Mouse (Mus musculus) left cerebral cortex, adult 2 months (tissue): ENCODE data around the gene Erbb2. TPM values are rescaled to one million over a fixed set of nuclear protein-coding genes. Genes with fewer than 3 reads are reported as not detected.

Experiments used
- DNase-seq, 2 experiments: peaks; one replicate each; pipeline ENCODE4 v3.0.0; 2021 to 2022; ENCODE audit warnings: low spot score in 2 of 2, mixed read lengths in 1 of 2; ENCODE audit errors: extremely low spot score in 1 of 2
- H3K27ac ChIP-seq: fragments of 200-600 bp; 2 replicates; pipeline ENCODE4 v1.8.1; 2022
- H3K4me3 ChIP-seq: fragments of 200-600 bp; 2 replicates; pipeline ENCODE4 v1.8.1; 2022
- CTCF ChIP-seq: fragments of 200-600 bp; IDR thresholded peaks from 2 replicates; pipeline ENCODE4 v1.8.1; 2022; ENCODE audit warnings: antibody characterized with exemption, mild to moderate bottlenecking, moderate library complexity
- intact Hi-C: fragments of 180-260 bp; cut with DNase I; formaldehyde crosslinking; loops from one replicate; pipeline ENCODE4 v1.15.1; 2025
- total RNA-seq, 2 experiments: library from RNA; stranded (reverse); gene quantifications; 2 replicates each; pipeline ENCODE4 v1.2.3; 2021

Erbb2 gene
- total RNA-seq, 2 experiments from 2014 or later: 1.8 to 1.9 TPM

DNA sequence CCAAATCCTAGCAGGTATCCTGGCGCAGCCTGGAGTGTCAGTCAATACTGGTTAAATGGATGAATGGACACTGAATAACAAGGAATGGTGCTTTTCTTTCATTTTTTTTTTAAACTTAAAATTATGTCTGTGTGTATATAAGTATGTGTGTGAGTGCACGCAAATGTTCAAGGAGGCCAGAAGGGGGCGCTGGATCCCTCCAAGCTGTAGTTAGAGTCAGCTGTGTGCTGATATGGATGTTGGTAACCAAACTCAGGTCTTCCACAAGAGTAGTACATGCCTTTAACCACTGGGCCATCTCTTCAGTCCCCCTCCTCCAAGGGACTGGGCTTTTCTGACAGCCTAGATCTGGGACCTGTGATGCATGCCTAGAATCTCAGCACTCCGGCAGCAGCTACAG is 43.2 kb downstream of the Erbb2 start:
- TF ChIP-seq CTCF: peak; percentile 12
- H3K4me3 ChIP-seq: no peak overlapping the region
- no peak for DNase-seq
- intact Hi-C loops: loop anchor here (5.0 kb wide), 1 partner anchor 208 kb away; no protein-coding TSS in a partner anchor
- H3K27ac ChIP-seq: no peak overlapping the region

DNA sequence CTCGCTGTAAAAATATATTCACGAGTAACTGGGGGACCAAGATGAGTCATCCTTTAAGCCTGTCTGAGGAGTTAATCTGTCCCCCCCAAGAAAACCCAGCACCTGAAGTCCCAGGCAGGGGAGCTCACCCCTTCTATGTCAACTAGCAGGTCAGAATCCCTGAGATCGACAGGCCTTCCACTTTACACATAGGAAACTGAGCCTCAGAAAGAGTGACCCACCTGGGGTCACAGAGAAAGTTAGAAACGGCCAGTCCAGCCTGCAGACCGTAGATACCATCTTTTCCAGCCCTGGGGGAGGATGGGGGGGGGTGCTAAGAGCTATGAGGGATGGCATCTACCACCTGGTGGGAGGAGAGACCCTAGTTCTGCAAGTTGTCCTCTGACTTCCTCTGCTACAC is 44.3 kb downstream of the Erbb2 start:
- DNase-seq: no peak
- TF ChIP-seq CTCF: no peak
- Histone ChIP-seq H3K4me3 (no peak overlapping the region), H3K27ac (no peak overlapping the region)
- intact Hi-C loops: loop anchor here (2.0 to 5.0 kb wide), 2 partner anchors 192 to 209 kb away; no protein-coding TSS in a partner anchor

DNA sequence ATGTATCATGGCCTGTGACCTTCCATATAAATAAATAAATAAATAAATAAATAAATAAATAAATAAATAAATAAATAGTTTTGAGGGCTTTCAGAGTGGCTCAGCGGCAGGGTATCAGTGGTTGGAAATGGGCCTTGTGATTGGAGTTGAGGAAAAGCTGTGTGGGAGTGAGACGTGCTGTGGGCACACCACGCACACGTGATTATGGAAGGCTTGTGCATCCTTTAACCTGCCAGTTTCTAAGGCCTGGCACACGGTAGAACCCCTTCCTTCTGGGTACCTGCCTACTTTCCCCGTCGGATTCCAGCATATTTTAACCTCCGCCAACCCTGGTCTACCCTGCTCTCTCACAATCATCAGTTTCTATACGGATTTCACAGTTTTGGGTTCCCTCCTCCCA is 44.7 kb downstream of the Erbb2 start:
- intact Hi-C loops: loop anchor here (1.0 to 5.0 kb wide), 3 partner anchors 115 to 210 kb away; no protein-coding TSS in a partner anchor
- H3K27ac ChIP-seq: peak overlapping the region; percentile 79; the same call in 1 of the 2 replicates
- DNase-seq: no peak

GRCm38 (mm10) chr11:98457367-98458120 is 45.3 kb downstream of the Erbb2 start:
- intact Hi-C loops: loop anchor here (1.0 to 5.0 kb wide), 3 partner anchors 115 to 210 kb away; no protein-coding TSS in a partner anchor
- DNase-seq: peak; percentile 85 to 91
- H3K27ac ChIP-seq: peak overlapping the region; percentile 79
- TF ChIP-seq CTCF: peak; percentile 79
- H3K4me3 ChIP-seq: peak overlapping the region; percentile 58

More for the DNA sequence above, 44.7 kb downstream of the Erbb2 start:
- no peak for TF ChIP-seq CTCF
- peak overlapping the region; percentile 58 for H3K4me3 ChIP-seq

DNA sequence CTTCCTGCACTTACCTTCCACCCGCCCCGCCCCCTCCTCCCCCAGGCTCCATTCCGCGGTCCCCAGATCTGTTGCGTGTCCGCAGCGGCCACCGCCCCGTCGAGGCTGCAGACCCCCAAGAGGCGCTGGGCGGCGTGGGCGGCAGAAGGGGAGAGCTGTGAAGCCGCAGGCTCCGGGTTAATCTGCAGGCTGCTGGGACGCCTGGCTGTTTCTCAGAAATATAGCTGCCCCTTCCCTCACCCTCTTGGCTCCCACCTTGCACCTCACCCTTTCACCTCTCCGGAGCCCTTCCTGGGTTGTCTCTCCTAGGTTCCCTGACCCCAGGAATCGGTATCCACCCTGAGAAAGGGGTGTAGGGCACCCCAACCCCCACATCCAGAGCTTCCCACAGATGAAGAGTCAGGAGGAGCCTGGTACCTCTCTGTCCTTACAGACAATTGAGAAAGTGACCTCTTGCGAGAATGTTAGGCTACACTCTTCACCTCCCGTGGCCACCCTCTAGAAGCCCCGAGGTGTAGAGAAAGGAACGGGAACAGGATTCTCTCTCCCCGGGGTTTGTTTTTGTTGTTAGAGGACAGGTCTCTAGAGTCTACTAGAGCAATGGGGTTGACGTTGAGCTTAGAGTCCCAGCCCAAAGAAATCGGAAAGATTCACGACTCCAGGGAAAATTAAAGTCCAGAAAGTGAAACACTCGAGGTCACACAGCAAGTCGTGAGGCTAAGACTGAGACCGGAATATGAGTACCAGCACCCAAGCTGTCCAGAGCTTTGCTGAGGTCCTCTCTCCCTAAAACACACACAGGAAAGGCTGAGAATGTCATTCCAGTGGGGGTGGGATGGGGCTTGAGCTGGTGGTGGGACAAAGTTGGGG is 46.1 kb downstream of the Erbb2 start:
- intact Hi-C loops: loop anchor here (5.0 kb wide), 1 partner anchor 211 kb away; no protein-coding TSS in a partner anchor
- no peak for DNase-seq
- TF ChIP-seq CTCF: no peak
- Histone ChIP-seq H3K27ac (no peak overlapping the region), H3K4me3 (peak overlapping the region; percentile 58)

DNA sequence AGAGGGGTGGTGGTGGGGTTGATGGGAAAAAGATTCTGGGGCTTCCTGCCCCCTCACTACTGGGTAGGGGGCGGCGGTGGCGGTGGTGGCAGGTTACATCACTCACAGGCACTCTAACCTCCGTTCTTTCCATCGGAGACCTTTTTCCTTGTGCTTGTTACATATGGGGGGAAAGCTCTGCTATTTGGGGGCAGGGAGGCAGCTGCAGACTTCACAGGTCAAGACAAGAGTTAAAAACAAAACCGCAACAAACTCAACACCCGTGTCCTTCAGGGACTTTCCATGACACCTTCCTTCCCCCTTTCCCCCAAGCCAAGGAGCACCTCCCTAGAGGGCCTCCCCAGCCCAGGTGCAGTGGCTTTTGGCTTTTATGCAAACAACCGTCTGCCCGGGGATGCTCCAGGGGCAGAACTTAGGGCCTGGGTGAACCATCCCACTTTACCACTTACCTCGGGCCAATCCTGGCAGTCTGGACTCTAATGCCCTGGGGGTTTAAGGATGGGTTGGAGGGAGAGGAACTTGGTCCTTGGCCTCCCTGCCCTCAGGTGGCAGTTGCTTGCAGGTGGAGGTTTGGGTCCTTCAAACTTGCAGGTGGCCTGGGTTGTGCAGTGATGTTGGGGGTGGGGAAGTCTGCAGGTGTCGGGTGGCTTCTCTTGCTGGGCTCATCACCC is 46.9 kb downstream of the Erbb2 start:
- intact Hi-C loops: loop anchor here (5.0 kb wide), 1 partner anchor 212 kb away; no protein-coding TSS in a partner anchor
- Histone ChIP-seq H3K4me3 (no peak overlapping the region), H3K27ac (no peak overlapping the region)
- TF ChIP-seq CTCF: no peak
- DNase-seq: no peak

DNA sequence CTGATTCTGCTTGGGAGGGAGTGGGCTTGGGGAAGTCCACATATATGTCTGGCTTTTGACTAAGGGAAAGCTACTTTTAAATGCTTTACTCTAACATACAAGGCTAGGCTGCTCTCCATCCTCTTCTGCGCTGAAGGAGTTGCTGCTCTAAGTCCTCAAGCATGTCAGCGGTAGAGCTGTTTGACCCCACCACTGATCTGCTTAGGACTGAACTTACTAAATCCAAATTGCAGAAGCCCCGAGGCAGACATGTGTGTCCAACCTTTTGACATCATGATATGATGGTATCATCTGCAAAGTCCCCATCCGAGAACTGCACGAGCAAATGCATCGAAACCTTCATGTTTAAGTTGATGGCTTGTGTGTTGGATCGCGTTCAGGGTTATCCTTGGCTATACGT is 47.6 kb downstream of the Erbb2 start:
- DNase-seq: no peak
- intact Hi-C loops: loop anchor here (5.0 kb wide), 1 partner anchor 213 kb away; no protein-coding TSS in a partner anchor
- Histone ChIP-seq H3K4me3 (no peak overlapping the region), H3K27ac (no peak overlapping the region)
- no peak for TF ChIP-seq CTCF

DNA sequence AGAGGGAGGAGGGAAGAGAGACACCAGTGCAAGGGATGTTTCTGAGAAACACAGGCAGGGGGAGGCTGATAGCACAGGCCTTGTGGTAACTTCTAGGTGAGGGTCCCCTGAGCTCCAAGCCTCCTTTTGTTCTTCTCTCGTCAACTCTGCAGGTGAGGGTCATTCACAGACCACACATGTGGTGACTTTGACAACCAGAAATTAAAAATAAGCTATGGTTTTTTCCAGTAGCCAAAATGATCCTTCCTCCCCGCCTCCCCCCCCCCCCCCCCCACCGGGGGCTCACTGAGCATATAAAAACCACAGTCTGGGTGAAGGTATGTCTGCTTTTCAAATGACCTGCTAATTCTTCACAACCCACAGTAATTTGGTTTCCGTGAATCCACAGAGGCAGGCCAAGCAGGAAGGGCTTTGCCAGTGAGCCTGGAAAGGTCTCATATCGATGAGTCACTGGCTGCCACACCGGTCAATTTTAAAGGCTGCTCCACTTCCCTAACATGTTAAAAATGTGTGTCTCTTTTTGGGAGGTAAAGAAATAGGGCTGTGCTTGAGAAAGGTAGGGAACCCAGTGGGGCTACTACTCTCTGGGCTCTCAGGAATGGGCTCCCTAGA is 48.9 kb downstream of the Erbb2 start:
- intact Hi-C loops: no loop called here
- no peak for TF ChIP-seq CTCF
- no peak overlapping the region for H3K4me3 ChIP-seq
- no peak overlapping the region for H3K27ac ChIP-seq
- DNase-seq: no peak

DNA sequence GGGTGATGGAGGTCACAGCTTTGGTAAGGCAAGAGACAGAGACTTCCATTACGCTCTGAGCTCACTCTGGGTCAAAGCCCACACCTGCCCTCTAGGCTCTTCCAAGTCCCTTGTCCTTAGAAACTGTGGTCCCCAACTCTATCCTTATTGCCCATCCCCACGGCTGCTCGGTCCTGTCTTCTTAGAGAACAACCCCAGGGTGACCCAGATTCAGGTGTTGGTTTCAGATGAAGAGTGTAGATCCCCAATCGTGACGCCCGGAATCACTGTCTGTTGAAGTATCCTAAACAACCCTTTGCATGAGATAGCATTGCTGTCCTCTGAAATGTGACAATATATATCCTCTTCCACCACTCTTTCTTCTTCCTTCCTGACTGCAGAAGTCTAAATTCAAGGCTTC is 50.0 kb downstream of the Erbb2 start:
- no peak for TF ChIP-seq CTCF
- Histone ChIP-seq H3K27ac (no peak overlapping the region), H3K4me3 (no peak overlapping the region)
- intact Hi-C loops: no loop called here
- DNase-seq: no peak

- intact Hi-C loops: no loop called here
- no peak for TF ChIP-seq CTCF
- Histone ChIP-seq H3K27ac (no peak overlapping the region), H3K4me3 (no peak overlapping the region)
- DNase-seq: no peak
Observed at GRCm38 (mm10) chr11:98463911-98464310, 51.6 kb downstream of the Erbb2 start.

DNA sequence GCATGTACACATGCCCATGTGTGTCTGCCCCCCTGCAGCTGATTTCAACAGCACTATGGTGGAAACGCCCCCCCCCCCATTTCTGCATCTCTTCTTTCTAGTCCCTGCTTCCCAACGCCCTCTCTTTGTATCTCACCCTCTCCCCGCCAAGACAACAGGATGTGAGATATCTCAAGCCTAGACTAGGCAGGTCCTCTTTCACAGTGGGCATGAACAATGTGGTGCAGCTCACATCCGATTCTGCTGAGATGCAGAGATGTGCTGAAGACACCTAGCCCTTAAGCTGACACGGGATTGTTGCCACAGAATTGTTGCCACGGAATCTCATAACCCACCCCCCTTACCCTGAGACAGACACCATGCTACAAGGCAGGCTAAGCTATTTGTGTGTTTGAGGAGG is 52.2 kb downstream of the Erbb2 start:
- Histone ChIP-seq H3K4me3 (no peak overlapping the region), H3K27ac (no peak overlapping the region)
- intact Hi-C loops: no loop called here
- no peak for DNase-seq
- TF ChIP-seq CTCF: no peak
